Mouse (Mus musculus) heart, embryonic 10.5 days (tissue): ENCODE results near the gene Uck1. TPM values are rescaled to one million over a fixed set of nuclear protein-coding genes. Genes with fewer than 3 reads are reported as not detected.

ENCODE experiments used
- polyA plus RNA-seq: library from polyadenylated mRNA; unstranded; fragments of >200 nt; fragmentation: Nextera tagmentation; extraction: Ambion mirVana; gene quantifications from 2 replicates; pipeline ENCODE4 v1.2.1, GENCODE M21; 2016

Gene Uck1
- polyA plus RNA-seq, 1 experiment from 2014 or later: 65.8 TPM

Other genes with a start within 250 kb of the Uck1 start
- gene Fam78a, start 175.3 kb downstream of the Uck1 start, polyA plus RNA-seq: 37.7 and 60.1 TPM in 2 replicates
- 10.9 and 12.9 TPM in 2 replicates for gene Plpp7, start 164.6 kb downstream of the Uck1 start, polyA plus RNA-seq
- gene Prrc2b, start 109.1 kb downstream of the Uck1 start, polyA plus RNA-seq: 44.1 and 54.6 TPM in 2 replicates
- gene Pomt1, start 23.6 kb downstream of the Uck1 start, polyA plus RNA-seq: 18.8 and 24.2 TPM in 2 replicates
- gene Golga2, start 27.2 kb upstream of the Uck1 start, polyA plus RNA-seq: 22.0 and 27.2 TPM in 2 replicates
- gene Swi5, start 27.9 kb upstream of the Uck1 start, polyA plus RNA-seq: 318 and 348 TPM in 2 replicates
- gene Ciz1, start 92.2 kb upstream of the Uck1 start, polyA plus RNA-seq: 41.0 and 48.0 TPM in 2 replicates
- gene Dnm1, start 93.2 kb upstream of the Uck1 start, polyA plus RNA-seq: 4.3 and 9.4 TPM in 2 replicates
- 41.2 and 50.5 TPM in 2 replicates for gene 1110008P14Rik, start 121.8 kb upstream of the Uck1 start, polyA plus RNA-seq
- gene Lcn2, start 128.1 kb upstream of the Uck1 start, polyA plus RNA-seq: not detected in 2 replicates
- 34.4 and 46.6 TPM in 2 replicates for gene Ptges2, start 135.7 kb upstream of the Uck1 start, polyA plus RNA-seq
- 5.4 and 5.5 TPM in 2 replicates for gene Naif1, start 190.3 kb upstream of the Uck1 start, polyA plus RNA-seq
- gene Slc25a25, start 191.3 kb upstream of the Uck1 start, polyA plus RNA-seq: 17.0 and 17.3 TPM in 2 replicates